28 mouse cellular contexts compared by ENCODE assay signal in genomic region chr7:81920314-81920713, GRCm38 (mm10).
"Had no signal": no experiment of that assay in that cellular context is flagged by ENCODE, and none has a peak within 500 bp of the region (broad histone marks: within the 10 kb centered on the region; RNA-seq: fewer than 3 reads in every experiment).

No protein-coding gene starts in this region.

- H3K4me3 ChIP-seq: gastrocnemius, adult 2 months; heart, embryonic 10.5 days; heart, embryonic 12.5 days; hindbrain, embryonic 10.5 days; hindbrain, embryonic 12.5 days; intestine, embryonic 15.5 days; kidney, embryonic 15.5 days; layer of hippocampus, adult 2 months; left cerebral cortex, adult 2 months; limb, embryonic 10.5 days; limb, embryonic 12.5 days; liver, embryonic 13.5 days had no signal

- H3K9ac ChIP-seq: heart, embryonic 12.5 days; hindbrain, embryonic 12.5 days; hindbrain, embryonic 14.5 days; intestine, embryonic 15.5 days; kidney, embryonic 15.5 days; limb, embryonic 12.5 days; liver, embryonic 13.5 days had no signal

- H3K4me2 ChIP-seq: heart, embryonic 12.5 days; hindbrain, embryonic 12.5 days; hindbrain, embryonic 14.5 days; intestine, embryonic 15.5 days; kidney, embryonic 15.5 days; limb, embryonic 12.5 days; liver, embryonic 11.5 days; liver, embryonic 13.5 days had no signal

- H3K27me3 ChIP-seq: heart, embryonic 12.5 days; hindbrain, embryonic 12.5 days; intestine, embryonic 15.5 days; kidney, embryonic 15.5 days; limb, embryonic 12.5 days; liver, embryonic 13.5 days had no signal

- H3K4me1 ChIP-seq: heart, embryonic 10.5 days; heart, embryonic 12.5 days; hindbrain, embryonic 10.5 days; hindbrain, embryonic 12.5 days; intestine, embryonic 15.5 days; kidney, embryonic 15.5 days; liver, embryonic 13.5 days had no signal

- H3K36me3 ChIP-seq: heart, embryonic 10.5 days; heart, embryonic 12.5 days; hindbrain, embryonic 12.5 days; intestine, embryonic 15.5 days; kidney, embryonic 15.5 days; liver, embryonic 13.5 days had no signal

- H3K9me3 ChIP-seq: heart, embryonic 10.5 days; heart, embryonic 12.5 days; hindbrain, embryonic 10.5 days; hindbrain, embryonic 12.5 days; intestine, embryonic 15.5 days; kidney, embryonic 15.5 days; limb, embryonic 10.5 days; limb, embryonic 12.5 days; liver, embryonic 13.5 days had no signal

- DNase-seq: gastrocnemius, adult 2 months; gastrocnemius, postnatal 10 days; gastrocnemius, postnatal 25 days; heart, adult 18-20 months; heart, postnatal 10 days; heart, postnatal 4 days; kidney, adult 11 months; kidney, adult 2 months; kidney, adult 9 months; kidney, postnatal 14 days; kidney, postnatal 36 days; liver; liver, embryonic 13.5 days had no signal

- ATAC-seq: hindbrain, embryonic 16.5 days; inflammation-experienced regulatory T-cells, adult 6 months; intestine, embryonic 15.5 days had no signal

- H3K27ac ChIP-seq: gastrocnemius, adult 2 months; heart, embryonic 10.5 days; hindbrain, embryonic 10.5 days; hindbrain, embryonic 12.5 days; hindbrain, embryonic 14.5 days; intestine, embryonic 15.5 days; kidney, embryonic 15.5 days; kidney, postnatal 0 days; layer of hippocampus, adult 2 months; left cerebral cortex, adult 2 months; limb, embryonic 10.5 days; limb, embryonic 12.5 days; liver, embryonic 13.5 days had no signal
